Mouse (Mus musculus) brown adipose tissue, adult 24 weeks (tissue): Measurements from ENCODE around the gene Otogl. TPM values are rescaled to one million over a fixed set of nuclear protein-coding genes. Genes with fewer than 3 reads are reported as not detected.

Experiments
- H3K27ac ChIP-seq: fragments of 200-500 bp; replicated peaks from 2 replicates; pipeline ENCODE4 v1.5.1; 2012; ENCODE audit warnings: low read depth, mild to moderate bottlenecking, low read length
- H3K4me1 ChIP-seq: fragments of 200-500 bp; 2 replicates; pipeline ENCODE4 v1.6.1; 2012; ENCODE audit warnings: low read length, mixed read lengths; ENCODE audit not compliant: control insufficient read depth, insufficient read depth, insufficient read length
- H3K4me3 ChIP-seq: fragments of 200-500 bp; 2 replicates; pipeline ENCODE4 v1.5.1; 2012; ENCODE audit warnings: low read depth, mild to moderate bottlenecking, low read length, moderate library complexity; ENCODE audit not compliant: insufficient read depth
- polyA plus RNA-seq: library from polyadenylated mRNA; stranded (reverse); fragments of >200 nt; gene quantifications from 2 replicates; pipeline ENCODE4 v1.2.4, GENCODE M21; 2012; ENCODE audit not compliant: missing spikeins, insufficient read depth, insufficient read length

Otogl gene
- not detected in 2 replicates for polyA plus RNA-seq

DNA sequence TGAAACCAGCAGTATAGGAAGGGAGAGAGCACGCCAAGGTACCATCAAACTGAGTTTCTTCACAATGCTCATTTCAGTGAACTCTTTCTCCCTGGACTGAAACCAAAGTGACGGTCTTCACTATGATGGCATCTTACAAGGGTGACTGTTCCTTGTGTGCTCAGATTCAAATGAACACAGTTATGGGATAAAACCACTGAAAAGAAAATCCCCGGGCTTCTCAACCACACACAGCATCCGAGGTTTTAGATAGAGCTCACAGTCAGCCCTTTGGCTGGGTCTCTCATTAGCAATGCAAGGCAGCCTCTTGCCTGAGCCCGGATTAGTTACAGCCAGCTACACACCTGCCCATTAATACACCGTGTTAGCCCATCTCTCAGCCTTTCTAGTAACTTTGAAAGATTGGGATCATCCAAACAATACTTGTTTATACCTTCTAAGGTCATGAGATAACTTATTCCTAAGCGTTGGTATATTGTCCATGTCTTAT lies at the start of gene Otogl:
Gene Otogl, minus strand, starts transcription at position 51 of the 490 bp plus-strand sequence.
- no peak within 1 kb of the TSS for H3K4me3 ChIP-seq
- no peaks in the 10 kb centered on the region for H3K4me1 ChIP-seq
- H3K27ac ChIP-seq: no peak within 1 kb of the TSS

DNA sequence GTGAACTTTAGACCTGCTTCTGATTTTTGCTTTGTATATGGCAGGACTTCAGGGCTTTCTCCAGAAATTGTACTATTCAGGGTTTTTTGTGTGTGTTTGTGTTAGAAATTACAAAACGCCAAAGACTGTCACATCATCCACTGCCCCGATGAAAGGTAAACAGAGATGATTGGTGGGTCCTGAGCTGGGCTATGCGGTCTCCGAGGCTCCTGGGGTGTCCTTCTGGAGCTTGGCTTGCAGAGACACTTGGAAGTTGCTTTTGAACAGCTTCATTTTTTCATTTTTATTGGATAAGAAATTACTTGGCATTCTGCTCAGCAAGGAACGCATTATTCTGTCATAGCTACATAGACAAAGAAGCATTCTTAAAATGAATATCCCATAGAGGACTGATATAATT lies 44.7 kb upstream of the Otogl start:
- H3K4me1 ChIP-seq: peaks cover 2% of the 10 kb centered on the region; the same call in 1 of the 2 replicates
- no peak overlapping the region for H3K27ac ChIP-seq
- no peak overlapping the region for H3K4me3 ChIP-seq

GRCm38 (mm10) chr10:107954444-107954843 lies 42.5 kb upstream of the Otogl start:
- Histone ChIP-seq H3K27ac (no peak overlapping the region), H3K4me3 (no peak overlapping the region), H3K4me1 (peaks cover 2% of the 10 kb centered on the region; the same call in 1 of the 2 replicates)

GRCm38 (mm10) chr10:107951596-107951995 lies 39.7 kb upstream of the Otogl start:
- H3K27ac ChIP-seq: no peak overlapping the region
- H3K4me1 ChIP-seq: peaks cover 2% of the 10 kb centered on the region; the same call in 1 of the 2 replicates
- no peak overlapping the region for H3K4me3 ChIP-seq

- no peak overlapping the region for H3K4me3 ChIP-seq
- no peak overlapping the region for H3K27ac ChIP-seq
- peaks cover 2% of the 10 kb centered on the region; the same call in 1 of the 2 replicates for H3K4me1 ChIP-seq
Measured at GRCm38 (mm10) chr10:107949945-107950344, 38.0 kb upstream of the Otogl start.

GRCm38 (mm10) chr10:107948647-107949046 lies 36.7 kb upstream of the Otogl start:
- Histone ChIP-seq H3K4me3 (no peak overlapping the region), H3K27ac (no peak overlapping the region), H3K4me1 (no peaks in the 10 kb centered on the region)

- Histone ChIP-seq H3K4me1 (no peaks in the 10 kb centered on the region), H3K4me3 (no peak overlapping the region), H3K27ac (no peak overlapping the region)
Measured at GRCm38 (mm10) chr10:107948038-107948437, 36.1 kb upstream of the Otogl start.

GRCm38 (mm10) chr10:107946348-107946747 lies 34.4 kb upstream of the Otogl start:
- Histone ChIP-seq H3K27ac (no peak overlapping the region), H3K4me3 (no peak overlapping the region), H3K4me1 (no peaks in the 10 kb centered on the region)

DNA sequence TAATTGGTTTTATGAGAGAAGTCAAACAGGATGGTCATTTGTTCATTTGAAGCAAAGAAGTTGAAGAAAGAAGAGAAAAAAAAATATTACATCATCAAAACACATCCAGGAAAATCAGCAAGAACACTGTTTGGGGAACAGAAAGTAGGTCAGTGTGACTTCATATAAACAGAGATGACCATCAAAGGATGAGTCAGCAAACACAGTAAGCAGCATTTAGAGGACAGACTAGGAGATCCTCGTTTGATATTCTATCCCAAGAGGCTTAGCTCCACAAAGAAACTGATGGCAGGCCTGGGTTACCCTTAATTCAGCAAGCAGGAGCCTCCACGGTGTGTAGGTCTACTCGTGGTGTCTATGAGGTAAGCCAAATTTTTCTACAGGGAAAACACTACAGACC lies 31.9 kb upstream of the Otogl start:
- Histone ChIP-seq H3K4me3 (no peak overlapping the region), H3K4me1 (no peaks in the 10 kb centered on the region), H3K27ac (no peak overlapping the region)

GRCm38 (mm10) chr10:107941188-107941900 lies 29.4 kb upstream of the Otogl start:
- H3K27ac ChIP-seq: no peak overlapping the region
- no peaks in the 10 kb centered on the region for H3K4me1 ChIP-seq
- H3K4me3 ChIP-seq: no peak overlapping the region

GRCm38 (mm10) chr10:107940302-107940701 lies 28.4 kb upstream of the Otogl start:
- Histone ChIP-seq H3K4me3 (no peak overlapping the region), H3K27ac (no peak overlapping the region), H3K4me1 (no peaks in the 10 kb centered on the region)

GRCm38 (mm10) chr10:107939821-107940220 lies 27.9 kb upstream of the Otogl start:
- Histone ChIP-seq H3K4me3 (no peak overlapping the region), H3K4me1 (no peaks in the 10 kb centered on the region), H3K27ac (no peak overlapping the region)

- Histone ChIP-seq H3K4me1 (peaks cover 7% of the 10 kb centered on the region), H3K4me3 (no peak overlapping the region), H3K27ac (no peak overlapping the region)
Measured at GRCm38 (mm10) chr10:107934055-107934454, 22.1 kb upstream of the Otogl start.

- Histone ChIP-seq H3K27ac (no peak overlapping the region), H3K4me1 (peaks cover 7% of the 10 kb centered on the region), H3K4me3 (no peak overlapping the region)
Measured at GRCm38 (mm10) chr10:107933527-107933926, 21.6 kb upstream of the Otogl start.

DNA sequence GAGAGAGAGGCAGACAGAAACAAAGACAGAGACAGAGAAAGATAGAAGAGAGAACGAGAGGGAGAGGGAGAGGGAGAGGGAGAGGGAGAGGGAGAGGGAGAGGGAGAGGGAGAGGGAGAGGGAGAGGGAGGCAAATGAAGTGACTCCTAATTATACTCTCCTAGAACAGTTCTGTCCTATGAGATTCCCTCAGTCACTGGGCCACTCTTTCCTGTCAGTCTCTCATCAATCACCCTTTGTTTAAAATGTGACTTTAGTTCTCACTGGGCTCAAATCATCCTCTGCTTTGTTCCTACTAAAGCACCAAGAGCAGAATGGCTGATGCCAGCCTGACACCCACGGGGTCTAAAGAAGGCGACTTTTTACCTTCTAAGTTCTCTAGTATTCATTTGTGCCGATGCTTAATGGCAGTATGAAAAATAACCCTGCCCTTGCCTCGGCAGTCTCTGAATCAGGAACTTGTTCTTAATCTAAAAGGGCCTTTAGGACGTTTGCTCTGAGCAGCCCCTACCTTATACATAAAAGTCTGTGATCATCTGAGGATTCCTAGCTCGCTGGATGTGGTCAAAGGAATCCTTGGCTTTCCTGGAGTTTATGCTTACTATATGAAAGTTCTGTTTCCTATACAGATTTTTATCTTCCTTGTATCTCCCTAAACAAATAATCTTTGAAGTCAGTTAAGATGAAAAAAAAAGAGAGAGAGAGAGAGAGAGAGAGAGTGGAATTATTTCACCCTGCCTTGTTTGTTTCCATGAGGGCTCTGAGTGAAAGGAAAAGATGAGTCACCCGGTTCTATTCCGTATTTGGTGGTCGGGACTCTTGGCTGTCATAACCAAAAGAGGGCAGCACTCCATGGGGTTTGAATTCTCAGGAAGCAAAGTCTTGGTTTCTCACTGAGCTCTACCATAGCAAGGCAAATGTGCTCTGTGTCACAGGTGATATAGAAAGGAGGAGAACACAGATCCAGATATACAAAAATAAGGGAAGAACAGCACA lies 20.2 kb upstream of the Otogl start:
- Histone ChIP-seq H3K27ac (peak overlapping the region; percentile 92), H3K4me3 (no peak overlapping the region), H3K4me1 (peaks cover 7% of the 10 kb centered on the region)
